Mouse (Mus musculus) liver, embryonic 12.5 days (tissue): ENCODE results near the gene Rcbtb2. TPM values are rescaled to one million over a fixed set of nuclear protein-coding genes. Genes with fewer than 3 reads are reported as not detected.

Experiments used
- ATAC-seq: fragments of 200-750 bp; cut with Nextera tagmentation; 2 replicates; pipeline ENCODE4 v1.8.0; 2017; ENCODE audit warnings: moderate number of reproducible peaks, mild to moderate bottlenecking, moderate library complexity
- H3K27ac ChIP-seq: fragments of 300-500 bp; sonication (generic); 2 replicates; pipeline ENCODE4 v1.5.1; 2016; ENCODE audit warnings: mild to moderate bottlenecking
- H3K27me3 ChIP-seq: fragments of 300-500 bp; sonication (generic); replicated peaks from 2 replicates; pipeline ENCODE4 v1.6.1; 2016; ENCODE audit warnings: mild to moderate bottlenecking, moderate library complexity
- H3K36me3 ChIP-seq: fragments of 300-500 bp; sonication (generic); 2 replicates; pipeline ENCODE4 v1.6.1; 2016; ENCODE audit warnings: mild to moderate bottlenecking, moderate library complexity
- H3K4me1 ChIP-seq: fragments of 300-500 bp; sonication (generic); 2 replicates; pipeline ENCODE4 v1.6.1; 2016
- H3K4me2 ChIP-seq: fragments of 300-500 bp; sonication (generic); 2 replicates; pipeline ENCODE4 v1.6.1; 2016; ENCODE audit warnings: mild to moderate bottlenecking, moderate library complexity
- H3K4me3 ChIP-seq: fragments of 300-500 bp; sonication (generic); 2 replicates; pipeline ENCODE4 v1.5.1; 2016; ENCODE audit warnings: mild to moderate bottlenecking, moderate library complexity
- H3K9ac ChIP-seq: fragments of 300-500 bp; sonication (generic); 2 replicates; pipeline ENCODE4 v1.6.1; 2016; ENCODE audit warnings: mild to moderate bottlenecking, moderate library complexity
- H3K9me3 ChIP-seq: fragments of 300-500 bp; sonication (generic); replicated peaks from 2 replicates; pipeline ENCODE4 v1.6.1; 2016; ENCODE audit warnings: mild to moderate bottlenecking, moderate library complexity
- WGBS: fragments of 180-500 bp; shearing (Covaris S2); methylation state at CpG from one replicate; pipeline ENCODE4 v1.1.7; 2016; ENCODE audit not compliant: insufficient replicate concordance; 5-methylcytosine and 5-hydroxymethylcytosine counted together
- polyA plus RNA-seq: library from polyadenylated mRNA; unstranded; fragments of >200 nt; fragmentation: Nextera tagmentation; extraction: Ambion mirVana; gene quantifications from 2 replicates; pipeline ENCODE4 v1.2.1, GENCODE M21; 2016

Gene Rcbtb2
- polyA plus RNA-seq, 1 experiment from 2014 or later, result 28.9 TPM

DNA sequence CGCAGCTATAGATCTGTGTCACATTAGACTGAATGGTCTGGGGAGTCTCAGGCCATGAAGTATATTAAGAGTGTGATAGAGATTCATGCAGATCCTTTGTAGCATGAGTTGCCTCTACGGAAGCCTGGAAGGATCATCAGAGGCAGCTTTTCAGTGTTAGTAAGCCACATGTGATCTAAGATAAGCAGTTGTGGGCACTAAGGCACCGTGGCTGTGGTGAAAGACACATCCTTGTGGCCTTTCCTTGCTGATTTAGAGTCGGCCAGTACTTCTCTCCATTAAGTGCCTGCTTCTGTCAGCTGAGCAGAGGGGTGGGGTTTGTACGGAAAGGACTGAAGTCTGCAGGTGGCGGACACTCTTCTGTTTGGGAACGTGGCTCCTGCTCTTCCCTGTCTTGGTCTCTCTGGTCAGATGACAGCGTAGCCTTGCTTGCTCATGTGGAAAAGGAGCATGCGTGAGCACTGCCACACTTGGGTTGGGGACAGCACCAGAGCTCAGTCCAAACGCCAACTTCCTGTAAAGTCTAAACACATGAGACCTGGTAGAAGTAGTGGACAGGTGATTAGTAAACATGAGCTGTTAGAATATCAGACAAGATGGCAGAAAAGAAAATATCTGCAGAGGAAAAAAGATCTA, 40.6 kb downstream of the Rcbtb2 start:
- Histone ChIP-seq H3K36me3 (peaks cover 41% of the 10 kb centered on the region), H3K4me3 (no peak overlapping the region), H3K27me3 (no peaks in the 10 kb centered on the region), H3K9me3 (no peaks in the 10 kb centered on the region), H3K4me2 (no peak overlapping the region), H3K4me1 (no peaks in the 10 kb centered on the region), H3K9ac (no peak overlapping the region), H3K27ac (no peak overlapping the region)
- ATAC-seq, result no peak
- 59% methylated on average over 10 of the region's 10 CpGs for WGBS

DNA sequence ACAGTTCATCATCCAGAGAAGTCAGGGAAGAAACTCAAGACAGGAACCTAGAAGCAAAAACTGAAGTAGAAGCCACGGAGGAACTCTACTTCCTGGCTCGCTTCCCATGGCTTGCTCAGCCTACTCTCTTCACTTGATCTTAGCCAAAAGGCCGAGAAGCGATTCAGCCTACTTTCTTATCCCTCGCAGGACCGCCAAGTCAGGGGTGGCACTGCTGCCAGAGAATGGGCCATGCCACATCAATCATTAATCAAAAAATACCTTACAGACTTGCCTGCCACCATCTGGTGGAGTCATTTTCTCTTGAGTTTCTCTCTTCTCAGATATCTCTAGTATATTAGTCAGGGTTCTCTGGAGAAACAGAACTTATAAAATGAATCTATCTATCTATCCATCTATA, 42.3 kb downstream of the Rcbtb2 start:
- Histone ChIP-seq H3K4me2 (no peak overlapping the region), H3K4me1 (no peaks in the 10 kb centered on the region), H3K36me3 (peaks cover 43% of the 10 kb centered on the region), H3K9ac (no peak overlapping the region), H3K27me3 (no peaks in the 10 kb centered on the region), H3K4me3 (no peak overlapping the region), H3K27ac (no peak overlapping the region), H3K9me3 (no peaks in the 10 kb centered on the region)
- no peak for ATAC-seq
- WGBS, result 76% methylated on average over 6 of the region's 6 CpGs

DNA sequence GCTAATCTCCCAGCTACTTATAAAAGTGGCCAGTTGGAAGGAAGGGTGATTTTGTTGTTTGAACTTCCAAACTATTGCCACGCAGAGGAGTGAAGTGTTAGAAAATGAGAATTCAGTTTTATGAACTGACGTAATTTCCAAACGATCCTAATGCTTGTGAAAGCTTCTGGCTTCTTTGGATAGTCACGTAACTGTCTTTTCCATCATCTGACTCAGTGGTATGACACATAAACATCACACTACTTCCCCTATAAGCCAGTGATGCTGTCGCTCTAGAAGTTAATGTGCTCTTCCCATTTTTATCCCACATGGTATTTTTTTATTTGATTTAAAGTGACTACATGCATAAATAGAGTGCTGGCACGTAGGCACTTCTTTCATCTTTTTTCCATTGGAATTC, 45.8 kb downstream of the Rcbtb2 start:
- Histone ChIP-seq H3K27ac (no peak overlapping the region), H3K9ac (no peak overlapping the region), H3K4me2 (no peak overlapping the region), H3K9me3 (no peaks in the 10 kb centered on the region), H3K27me3 (no peaks in the 10 kb centered on the region), H3K36me3 (peaks cover 43% of the 10 kb centered on the region), H3K4me1 (0 out of 2 replicates have a peak, but pooled peaks cover 5% of the 10 kb centered on the region), H3K4me3 (no peak overlapping the region)
- no peak for ATAC-seq
- WGBS, result 81% methylated on average over 6 of the region's 6 CpGs

DNA sequence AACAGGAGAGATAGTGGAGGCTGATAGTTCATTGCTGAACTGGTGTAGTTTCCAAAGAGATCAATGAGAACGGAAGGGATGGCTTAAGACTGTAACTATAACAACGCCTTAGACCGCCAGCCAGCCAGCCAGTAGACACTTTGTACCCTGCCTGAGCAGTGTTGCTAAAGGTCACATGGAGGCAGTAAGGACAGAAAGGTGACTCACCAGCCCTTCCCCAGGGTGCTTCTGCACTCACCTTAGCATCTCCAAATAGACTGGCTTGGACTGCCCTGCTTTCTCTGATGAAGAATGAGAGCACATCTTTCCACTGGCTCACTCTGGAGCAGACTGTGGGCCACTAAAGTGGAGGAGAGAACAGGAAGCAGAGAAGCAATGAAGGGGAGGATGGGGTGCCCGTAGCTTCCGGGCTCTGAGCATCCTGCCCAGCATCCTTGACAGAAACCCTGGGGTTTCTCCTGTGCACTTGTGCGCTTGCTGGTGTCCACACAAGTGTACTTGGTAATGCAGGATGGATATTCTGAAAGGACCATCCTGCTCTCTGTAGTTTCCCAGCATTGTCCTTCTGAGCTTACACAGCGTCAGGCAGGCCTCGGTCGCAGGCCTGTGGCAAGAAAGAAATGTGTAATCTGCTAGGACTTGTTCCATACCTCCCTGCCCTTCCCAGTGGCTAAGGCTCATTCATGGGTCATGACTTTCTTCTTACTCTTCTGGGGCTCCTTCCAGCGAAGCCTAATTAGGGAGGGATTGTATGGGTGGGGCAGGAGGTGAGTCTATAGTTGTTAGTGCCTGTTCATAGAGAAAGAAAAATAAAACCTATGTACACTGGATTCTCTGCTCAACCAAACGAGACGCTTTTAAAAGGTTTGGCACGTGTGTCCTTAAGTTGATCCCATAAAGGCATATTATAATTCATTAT, 47.3 kb downstream of the Rcbtb2 start:
- no peak overlapping the region for H3K4me2 ChIP-seq
- 75% methylated on average over 13 of the region's 13 CpGs for WGBS
- H3K27me3 ChIP-seq, result no peaks in the 10 kb centered on the region
- no peak overlapping the region for H3K27ac ChIP-seq
- no peak overlapping the region for H3K4me3 ChIP-seq
- peaks cover 34% of the 10 kb centered on the region for H3K36me3 ChIP-seq
- peaks cover 12% of the 10 kb centered on the region for H3K4me1 ChIP-seq
- no peaks in the 10 kb centered on the region for H3K9me3 ChIP-seq
- ATAC-seq, result no peak
- H3K9ac ChIP-seq, result no peak overlapping the region

DNA sequence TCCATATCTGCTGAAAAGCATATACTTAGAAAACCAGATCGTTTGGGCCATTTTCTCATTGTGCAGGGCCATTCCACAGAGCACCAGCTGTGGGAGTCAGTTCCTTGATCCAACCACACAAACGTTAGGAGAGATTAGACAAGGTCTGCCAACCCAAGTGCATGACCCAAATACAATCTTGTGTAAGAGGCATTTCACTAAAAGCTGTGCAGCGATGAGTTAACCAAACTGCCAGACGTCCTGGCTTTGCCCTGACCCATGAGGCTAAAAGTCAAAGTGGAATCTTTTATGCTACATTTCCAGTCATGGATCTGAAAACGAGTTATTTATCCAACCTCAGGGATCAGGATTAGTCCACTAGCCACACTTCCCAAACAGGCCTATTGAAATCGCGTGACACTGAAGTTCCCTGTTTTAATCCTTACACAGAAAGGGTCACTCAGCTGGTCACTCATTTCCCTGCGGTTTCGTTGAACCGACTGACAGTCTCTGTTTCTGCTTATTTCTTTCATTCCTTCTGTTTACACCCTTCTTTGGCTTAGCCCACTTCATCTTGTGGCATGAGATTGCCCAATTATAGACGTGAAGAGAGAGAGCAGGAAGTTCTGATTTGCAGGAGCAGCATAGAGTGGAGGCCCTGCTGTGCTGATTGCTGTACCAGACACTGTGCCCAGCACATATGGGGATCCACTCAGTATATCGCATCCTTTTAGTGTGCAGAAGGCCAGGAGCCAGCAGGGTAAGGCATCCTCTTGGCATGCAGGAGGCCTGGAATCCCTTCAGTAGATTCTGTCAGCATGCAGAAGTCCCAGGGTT, 49.6 kb downstream of the Rcbtb2 start:
- Histone ChIP-seq H3K4me2 (no peak overlapping the region), H3K4me3 (no peak overlapping the region), H3K36me3 (peaks cover 25% of the 10 kb centered on the region), H3K27ac (no peak overlapping the region), H3K4me1 (peaks cover 24% of the 10 kb centered on the region), H3K9me3 (no peaks in the 10 kb centered on the region), H3K9ac (no peak overlapping the region), H3K27me3 (no peaks in the 10 kb centered on the region)
- no peak for ATAC-seq
- 61% methylated on average over 12 of the region's 12 CpGs for WGBS

DNA sequence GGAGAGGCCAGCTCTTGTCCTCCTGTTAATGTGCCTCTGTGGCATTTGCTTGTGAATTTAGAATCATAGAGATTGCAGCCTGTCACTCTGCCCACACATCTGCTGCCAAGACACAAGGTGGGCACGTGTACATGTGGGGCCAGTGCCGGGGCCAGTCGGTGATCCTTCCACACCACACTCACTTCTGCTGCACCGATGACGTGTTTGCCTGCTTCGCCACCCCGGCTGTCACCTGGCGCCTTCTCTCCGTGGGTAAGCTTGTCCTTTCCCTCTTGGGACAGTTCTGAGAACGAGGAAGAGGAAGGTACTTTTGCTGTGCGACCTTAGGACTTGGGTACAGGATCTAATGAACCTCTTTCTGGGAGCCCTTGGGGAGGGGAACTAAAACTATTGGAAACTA, 50.8 kb downstream of the Rcbtb2 start:
- Histone ChIP-seq H3K9me3 (no peaks in the 10 kb centered on the region), H3K36me3 (peaks cover 23% of the 10 kb centered on the region), H3K27me3 (no peaks in the 10 kb centered on the region), H3K9ac (no peak overlapping the region), H3K4me2 (no peak overlapping the region), H3K4me1 (peaks cover 34% of the 10 kb centered on the region), H3K4me3 (no peak overlapping the region), H3K27ac (no peak overlapping the region)
- no peak for ATAC-seq
- WGBS, result 72% methylated on average over 11 of the region's 11 CpGs

DNA sequence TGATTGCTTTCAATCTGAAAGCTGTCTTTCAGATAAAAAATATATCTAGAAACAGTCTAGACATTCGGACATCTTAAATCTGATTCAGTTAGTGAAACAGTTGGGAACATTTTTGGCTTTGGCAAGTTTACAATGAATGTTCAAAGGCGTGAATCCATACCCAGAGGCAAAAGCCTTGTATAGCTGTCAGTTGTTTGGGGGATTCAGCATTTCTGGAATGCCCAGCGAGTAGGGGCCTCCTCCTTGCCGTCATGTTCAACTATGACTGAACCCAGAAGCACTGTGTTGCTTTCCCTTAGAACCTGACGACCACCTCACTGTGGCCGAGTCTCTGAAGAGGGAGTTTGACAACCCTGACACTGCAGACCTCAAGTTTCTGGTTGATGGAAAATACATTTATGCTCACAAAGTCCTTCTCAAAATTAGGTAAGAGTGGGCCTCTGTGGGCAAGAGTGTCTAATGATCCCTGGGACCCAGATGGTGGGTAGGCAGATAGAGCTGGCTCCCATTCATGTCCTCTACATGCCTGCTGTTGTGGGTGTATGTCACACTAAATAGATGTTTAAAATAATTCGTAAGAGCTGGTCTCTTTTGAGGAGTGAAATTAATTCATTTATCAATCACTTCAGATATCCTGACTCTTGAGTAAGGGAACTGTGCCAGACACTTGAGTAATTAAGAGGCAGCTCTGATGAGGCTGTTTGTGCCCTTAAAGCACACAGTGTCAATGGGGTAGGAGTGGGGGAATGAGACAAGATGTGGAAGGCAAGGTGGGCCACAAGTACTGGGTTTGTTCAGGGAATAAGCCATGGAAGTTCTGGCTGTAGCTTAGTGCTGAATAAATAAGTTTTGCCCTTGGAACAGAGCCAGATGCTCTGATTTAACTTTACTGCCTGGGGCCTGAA, 51.5 kb downstream of the Rcbtb2 start:
- 69% methylated on average over 7 of the region's 7 CpGs for WGBS
- Histone ChIP-seq H3K4me1 (peaks cover 41% of the 10 kb centered on the region), H3K9ac (no peak overlapping the region), H3K9me3 (no peaks in the 10 kb centered on the region), H3K4me3 (no peak overlapping the region), H3K27ac (0 out of 2 replicates have a peak overlapping the region, but pooled peaks have one; percentile 49), H3K36me3 (peaks cover 23% of the 10 kb centered on the region), H3K4me2 (no peak overlapping the region), H3K27me3 (no peaks in the 10 kb centered on the region)
- no peak for ATAC-seq

DNA sequence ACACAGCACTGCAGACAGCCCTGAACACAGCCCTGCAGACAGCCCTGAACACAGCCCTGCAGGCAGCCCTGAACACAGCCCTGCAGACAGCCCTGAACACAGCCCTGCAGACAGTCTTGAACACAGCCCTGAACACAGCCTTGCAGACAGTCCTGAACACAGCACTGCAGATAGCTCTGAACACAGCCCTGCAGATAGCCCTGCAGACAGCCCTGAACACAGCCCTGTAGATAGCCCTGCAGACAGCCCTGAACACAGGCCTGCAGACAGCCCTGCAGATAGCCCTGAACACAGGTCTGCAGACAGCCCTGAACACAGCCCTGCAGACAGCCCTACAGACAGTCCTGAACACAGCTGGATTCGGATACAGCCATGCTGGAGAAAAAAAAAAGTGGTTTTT, 52.2 kb downstream of the Rcbtb2 start:
- H3K27me3 ChIP-seq, result no peaks in the 10 kb centered on the region
- H3K4me2 ChIP-seq, result no peak overlapping the region
- peak; percentile 28; the same call in 1 of the 2 replicates for ATAC-seq
- no peak overlapping the region for H3K4me3 ChIP-seq
- H3K36me3 ChIP-seq, result peaks cover 21% of the 10 kb centered on the region
- no peaks in the 10 kb centered on the region for H3K9me3 ChIP-seq
- peaks cover 46% of the 10 kb centered on the region for H3K4me1 ChIP-seq
- peak overlapping the region; percentile 49; the same call in 1 of the 2 replicates for H3K27ac ChIP-seq
- no peak overlapping the region for H3K9ac ChIP-seq
- 52% methylated on average over 1 of the region's 1 CpGs for WGBS

DNA sequence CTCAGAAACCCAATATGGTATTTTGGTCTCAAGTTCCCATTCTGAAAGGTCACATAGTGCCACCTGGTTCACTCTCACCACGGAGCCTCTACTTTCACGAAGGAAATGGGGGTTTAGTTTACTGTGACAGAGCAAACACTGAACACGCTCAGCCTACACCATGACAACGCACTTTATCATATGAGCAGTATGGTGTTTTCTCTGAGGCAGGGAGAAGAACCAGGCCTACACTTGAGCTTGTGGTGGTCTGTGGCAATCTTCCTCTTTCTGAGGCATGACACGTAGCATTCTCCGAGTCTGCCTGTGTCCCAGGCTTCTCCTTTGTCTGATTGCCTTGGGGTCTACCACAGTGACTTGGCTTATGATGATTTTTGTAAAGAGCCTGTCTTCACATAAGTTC, 53.0 kb downstream of the Rcbtb2 start:
- peaks cover 48% of the 10 kb centered on the region for H3K4me1 ChIP-seq
- peak; percentile 42; the same call in 1 of the 2 replicates for ATAC-seq
- H3K4me2 ChIP-seq, result no peak overlapping the region
- WGBS, result 22% methylated on average over 6 of the region's 6 CpGs
- H3K27me3 ChIP-seq, result no peaks in the 10 kb centered on the region
- H3K4me3 ChIP-seq, result no peak overlapping the region
- H3K9me3 ChIP-seq, result no peaks in the 10 kb centered on the region
- no peak overlapping the region for H3K9ac ChIP-seq
- peaks cover 18% of the 10 kb centered on the region; the same call in 1 of the 2 replicates for H3K36me3 ChIP-seq
- H3K27ac ChIP-seq, result no peak overlapping the region; the same call in 1 of the 2 replicates

DNA sequence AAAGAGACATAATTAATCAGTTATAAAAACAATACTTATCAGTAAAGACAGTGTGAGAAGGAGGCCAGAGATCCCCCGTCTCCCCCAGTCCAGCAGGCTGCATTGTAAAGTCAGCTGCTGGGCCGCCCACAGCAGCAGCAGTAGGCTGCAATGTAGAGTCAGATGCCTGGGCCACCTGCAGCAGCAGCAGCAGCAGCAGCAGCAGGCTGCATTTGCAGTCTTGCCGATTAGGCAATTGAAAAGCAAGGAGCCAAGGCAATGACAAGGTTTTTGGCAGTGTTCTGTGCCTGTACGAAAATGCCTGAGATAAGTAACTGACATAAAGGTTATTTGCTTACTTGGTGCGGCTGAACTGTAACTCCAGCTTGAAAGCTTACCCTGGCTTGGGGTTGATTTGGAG, 53.4 kb downstream of the Rcbtb2 start:
- Histone ChIP-seq H3K9ac (no peak overlapping the region), H3K4me1 (peaks cover 45% of the 10 kb centered on the region), H3K4me3 (no peak overlapping the region), H3K27ac (no peak overlapping the region), H3K27me3 (no peaks in the 10 kb centered on the region), H3K4me2 (no peak overlapping the region), H3K36me3 (peaks cover 14% of the 10 kb centered on the region; the same call in 1 of the 2 replicates), H3K9me3 (no peaks in the 10 kb centered on the region)
- WGBS, result 53% methylated on average over 5 of the region's 5 CpGs
- ATAC-seq, result no peak

DNA sequence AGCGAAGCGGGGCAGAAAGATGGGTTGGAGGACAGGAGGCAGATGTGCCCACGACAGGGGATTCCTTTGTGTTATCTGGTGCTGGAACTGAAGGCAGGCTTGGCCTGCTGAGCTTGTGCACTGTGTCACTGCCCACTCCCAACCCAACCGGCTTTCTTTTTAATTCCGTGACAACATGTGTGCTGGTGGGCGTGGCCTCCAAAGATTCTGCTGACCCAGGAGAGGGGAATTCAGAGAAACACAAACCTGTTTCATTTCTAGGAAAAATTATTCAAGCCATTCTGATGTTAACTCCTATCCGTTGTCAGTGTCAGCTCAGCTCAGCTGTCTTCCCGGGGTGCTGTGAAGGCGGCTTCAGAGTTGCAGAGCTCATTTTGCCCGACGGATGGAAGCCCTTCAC, 55.1 kb downstream of the Rcbtb2 start:
- ATAC-seq, result no peak
- H3K4me1 ChIP-seq, result peaks cover 43% of the 10 kb centered on the region
- H3K27ac ChIP-seq, result 0 out of 2 replicates have a peak overlapping the region, but pooled peaks have one; percentile 23
- H3K9ac ChIP-seq, result no peak overlapping the region
- no peak overlapping the region for H3K4me3 ChIP-seq
- no peaks in the 10 kb centered on the region for H3K9me3 ChIP-seq
- WGBS, result 67% methylated on average over 11 of the region's 11 CpGs
- H3K4me2 ChIP-seq, result no peak overlapping the region
- peaks cover 23% of the 10 kb centered on the region; the same call in 1 of the 2 replicates for H3K36me3 ChIP-seq
- H3K27me3 ChIP-seq, result no peaks in the 10 kb centered on the region
